Mouse (Mus musculus) olfactory bulb, adult 2 months (tissue): ENCODE data around the gene Hs6st1. TPM values are rescaled to one million over a fixed set of nuclear protein-coding genes. Genes with fewer than 3 reads are reported as not detected.

Source experiments
- H3K27ac ChIP-seq: fragments of 200-500 bp; 2 replicates; pipeline ENCODE4 v1.5.1; 2012; ENCODE audit warnings: low read depth, low read length; ENCODE audit not compliant: insufficient read depth
- H3K4me1 ChIP-seq: fragments of 200-500 bp; 2 replicates; pipeline ENCODE4 v1.6.1; 2012; ENCODE audit warnings: low read length; ENCODE audit not compliant: control insufficient read depth, insufficient read depth
- H3K4me3 ChIP-seq: fragments of 200-500 bp; 2 replicates; pipeline ENCODE4 v1.5.1; 2012; ENCODE audit warnings: mild to moderate bottlenecking, low read depth, low read length, moderate library complexity; ENCODE audit not compliant: insufficient read depth
- CTCF ChIP-seq: fragments of 200-500 bp; IDR thresholded peaks from 2 replicates; pipeline ENCODE4 v1.5.1; 2012; ENCODE audit warnings: low read depth, mild to moderate bottlenecking, low read length, moderate library complexity; ENCODE audit not compliant: insufficient read depth
- POLR2A ChIP-seq: fragments of 200-500 bp; IDR thresholded peaks from 2 replicates; pipeline ENCODE4 v1.6.1; 2012; ENCODE audit warnings: mild to moderate bottlenecking, low read depth, low read length, moderate library complexity; ENCODE audit not compliant: insufficient read depth
- WGBS: fragments of 180-500 bp; shearing (Covaris S2); methylation state at CpG from one replicate; pipeline ENCODE4 v1.1.7; 2018; 5-methylcytosine and 5-hydroxymethylcytosine counted together
- polyA plus RNA-seq: library from polyadenylated mRNA; stranded (reverse); fragments of >200 nt; gene quantifications from 2 replicates; pipeline ENCODE4 v1.2.4, GENCODE M21; 2012; ENCODE audit warnings: low replicate concordance; ENCODE audit not compliant: missing spikeins, insufficient read depth, insufficient read length

Gene Hs6st1
- polyA plus RNA-seq, 1 experiment: not detected

DNA sequence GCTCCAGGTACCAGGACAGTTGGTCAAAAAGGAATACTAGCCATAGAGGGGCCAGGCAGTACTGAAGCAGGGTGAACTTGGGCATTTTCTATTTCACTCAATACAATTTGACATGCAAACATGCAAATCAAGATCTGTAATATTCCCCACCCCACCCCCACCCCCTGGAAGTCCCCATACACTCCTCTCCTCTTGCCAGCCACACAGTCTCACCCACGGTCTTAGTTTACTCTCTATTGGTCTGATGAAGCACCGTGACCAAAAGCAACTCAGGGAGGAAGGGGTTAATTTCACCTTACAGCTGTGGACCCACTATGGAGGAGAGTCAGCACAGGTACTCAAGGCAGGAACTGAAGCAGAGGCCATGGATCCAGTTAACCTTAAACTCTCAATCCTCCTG, 14.6 kb upstream of the Hs6st1 start:
- H3K27ac ChIP-seq: no peak overlapping the region
- no peaks in the 10 kb centered on the region for H3K4me1 ChIP-seq
- WGBS: 96% methylated on average over 2 of the region's 2 CpGs
- no peak overlapping the region for H3K4me3 ChIP-seq
- TF ChIP-seq CTCF (no peak), POLR2A (no peak)

DNA sequence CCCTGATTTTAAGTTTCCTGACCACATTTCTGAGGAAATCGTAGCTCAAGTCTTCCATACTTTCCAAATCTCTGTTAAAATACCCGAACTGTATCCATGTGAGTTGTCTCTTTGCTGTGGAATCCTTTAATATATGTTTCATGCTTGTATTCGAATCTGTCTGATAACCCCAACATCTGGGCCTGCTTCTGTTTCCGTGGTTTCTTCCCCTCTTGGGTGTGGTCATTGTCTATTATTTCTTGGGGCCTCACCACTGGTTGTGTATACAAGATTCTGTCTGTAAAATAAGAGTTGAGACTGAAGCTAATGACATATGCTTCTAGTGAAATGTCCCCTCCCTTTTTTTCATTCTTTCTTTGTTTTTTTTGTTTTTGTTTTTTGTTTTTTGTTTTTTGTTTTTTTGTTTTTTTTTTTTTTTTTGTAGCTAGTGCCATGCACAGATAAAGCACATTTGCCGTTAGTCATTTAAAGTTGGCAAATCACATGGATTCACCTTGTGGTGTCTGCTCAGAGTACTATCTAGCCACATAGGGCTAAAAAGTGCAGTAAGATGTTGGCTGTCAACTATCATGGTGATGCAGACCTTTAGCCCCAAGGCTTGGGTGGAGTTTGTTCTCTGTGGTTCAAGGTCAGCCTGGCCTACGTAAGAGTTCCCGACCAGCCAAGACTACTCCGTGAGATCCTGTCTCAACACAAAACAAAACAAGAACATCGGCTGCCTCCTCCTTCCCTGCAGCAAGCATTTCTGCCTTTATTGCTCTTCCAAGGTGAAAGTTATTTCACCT, 13.8 kb upstream of the Hs6st1 start:
- H3K27ac ChIP-seq: no peak overlapping the region
- 90% methylated on average over 9 of the region's 9 CpGs for WGBS
- no peak overlapping the region for H3K4me3 ChIP-seq
- H3K4me1 ChIP-seq: no peaks in the 10 kb centered on the region
- no peak for TF ChIP-seq CTCF
- TF ChIP-seq POLR2A: no peak

DNA sequence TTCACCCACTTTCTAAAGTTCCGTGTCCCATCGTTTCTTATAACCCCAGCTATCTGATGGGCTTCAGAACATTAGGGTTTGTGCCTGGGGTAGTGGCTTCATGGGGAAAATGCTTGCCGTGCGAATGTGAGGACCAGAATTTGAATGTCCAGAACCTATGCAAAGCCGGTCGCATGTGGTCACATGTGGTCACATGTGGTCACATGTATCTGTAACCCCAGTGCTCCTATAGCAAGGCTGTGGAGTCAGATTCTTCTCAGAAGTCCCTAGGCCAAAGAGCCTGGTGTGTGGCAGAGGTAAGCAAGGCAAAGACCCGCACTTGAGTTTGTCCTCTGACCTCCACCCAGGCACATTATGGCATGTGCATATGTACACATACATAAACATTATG, 13.2 kb upstream of the Hs6st1 start:
- TF ChIP-seq CTCF (no peak), POLR2A (no peak)
- H3K4me3 ChIP-seq: no peak overlapping the region
- no peaks in the 10 kb centered on the region for H3K4me1 ChIP-seq
- no peak overlapping the region for H3K27ac ChIP-seq
- whole genome bisulfite sequencing: 94% methylated on average over 7 of the region's 7 CpGs

DNA sequence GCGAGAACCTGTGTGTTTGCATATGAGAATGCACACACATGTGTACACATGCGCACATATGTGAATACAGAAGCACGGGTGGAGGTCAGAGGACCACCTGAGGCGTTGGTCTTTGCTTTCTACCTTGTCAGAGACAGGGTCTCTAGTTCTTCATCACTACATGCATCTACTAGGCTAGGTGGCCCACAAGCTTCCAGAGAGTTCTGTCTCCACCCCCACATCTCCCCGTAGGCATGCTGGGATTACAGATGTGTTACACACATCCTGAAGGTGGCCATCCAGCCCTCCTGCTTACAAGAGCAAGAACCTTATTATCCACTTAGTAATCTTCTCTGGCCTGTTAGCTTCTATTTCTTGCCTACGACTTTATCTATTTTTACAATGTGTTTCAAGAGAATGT, 8.8 kb upstream of the Hs6st1 start:
- Histone ChIP-seq H3K4me1 (0 out of 2 replicates have a peak, but pooled peaks cover 3% of the 10 kb centered on the region), H3K27ac (no peak overlapping the region), H3K4me3 (no peak overlapping the region)
- WGBS: 85% methylated on average over 6 of the region's 6 CpGs
- TF ChIP-seq CTCF (no peak), POLR2A (no peak)

DNA sequence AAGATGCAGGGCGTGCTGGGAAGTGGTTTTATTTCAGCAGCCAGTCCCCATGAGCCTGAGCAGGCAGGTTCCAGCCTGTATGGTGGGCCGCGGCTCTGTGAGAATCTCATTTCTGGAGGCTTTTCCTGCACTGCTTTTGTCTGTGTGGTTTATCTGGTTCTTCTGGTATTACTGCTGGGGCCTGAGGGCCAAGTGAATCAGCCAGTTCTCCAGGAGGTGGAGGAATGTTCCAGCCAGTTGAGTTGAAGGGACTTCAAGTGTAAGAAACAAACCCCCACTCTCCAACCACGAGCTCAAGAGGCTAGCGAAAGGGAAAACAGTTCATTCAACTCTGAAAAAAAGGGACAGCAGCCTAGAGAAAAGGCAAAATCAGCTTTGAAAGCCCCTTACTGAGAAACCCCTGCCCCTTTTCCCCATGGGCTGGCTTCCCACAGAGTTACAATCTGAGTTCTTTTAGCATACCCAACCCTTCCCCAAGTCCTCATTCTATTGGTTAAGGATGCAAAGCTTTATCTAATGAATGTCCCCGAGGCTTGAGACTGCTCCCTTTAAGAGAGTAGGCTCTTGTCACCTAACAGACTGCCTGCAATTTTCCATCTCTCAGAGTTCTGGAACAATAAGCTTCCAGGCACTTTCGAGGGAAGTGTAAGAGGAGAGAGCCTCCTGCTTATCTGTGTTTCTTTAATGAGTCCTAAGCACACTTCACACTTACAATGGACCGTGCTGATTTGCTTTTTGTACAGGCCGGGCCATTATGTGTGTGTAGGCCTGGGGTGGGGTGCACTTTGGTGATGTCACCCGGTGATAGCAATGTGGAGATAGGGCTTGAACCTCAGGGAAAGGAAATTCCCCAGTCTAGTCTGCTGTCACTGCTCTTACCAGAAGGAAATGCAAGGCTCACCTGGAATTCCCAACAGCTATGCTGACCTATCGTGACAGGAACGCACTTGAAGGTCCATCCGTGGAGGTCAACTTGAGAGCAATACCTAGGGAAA, 7.9 kb upstream of the Hs6st1 start:
- H3K4me3 ChIP-seq: no peak overlapping the region
- no peak overlapping the region for H3K27ac ChIP-seq
- 66% methylated on average over 13 of the region's 13 CpGs for WGBS

DNA sequence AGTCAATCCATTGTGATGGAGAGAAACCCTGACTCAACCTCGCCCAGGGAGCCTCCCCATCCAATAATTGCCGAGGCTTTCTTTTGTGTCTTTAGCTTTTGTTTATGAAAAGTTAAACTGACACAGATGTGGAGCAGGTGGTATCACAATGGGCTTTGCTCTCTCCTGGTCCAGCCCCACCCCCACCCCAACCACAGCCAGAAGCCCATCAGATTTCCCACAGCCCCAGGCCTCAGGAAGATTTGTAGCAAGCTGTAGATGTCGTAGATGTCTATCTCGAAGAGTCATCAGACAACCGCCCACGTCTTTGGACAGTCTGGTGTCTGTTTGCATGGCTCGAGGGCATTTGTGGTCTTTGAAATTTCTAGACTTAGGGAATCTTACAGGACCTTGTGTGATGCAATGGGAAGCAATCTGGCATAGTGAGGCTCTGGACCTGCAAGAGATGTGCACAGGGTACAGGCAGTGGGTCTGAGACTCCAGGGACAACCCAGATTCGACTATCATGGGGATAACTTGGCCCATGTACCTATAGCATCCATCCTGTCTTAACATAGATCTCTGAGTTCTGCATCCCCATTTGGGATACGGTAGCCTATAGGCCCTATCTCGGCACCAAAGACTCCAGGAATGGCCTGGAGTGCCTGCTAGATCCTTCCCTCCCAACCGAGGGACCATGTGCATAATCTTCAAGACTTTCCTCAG, 6.8 kb upstream of the Hs6st1 start:
- Histone ChIP-seq H3K4me3 (no peak overlapping the region), H3K4me1 (peaks cover 9% of the 10 kb centered on the region), H3K27ac (no peak overlapping the region)
- WGBS: 91% methylated on average over 11 of the region's 11 CpGs
- TF ChIP-seq CTCF (no peak), POLR2A (no peak)

More for the DNA sequence above, 7.9 kb upstream of the Hs6st1 start:
- TF ChIP-seq POLR2A (no peak), CTCF (no peak)
- H3K4me1 ChIP-seq: peaks cover 7% of the 10 kb centered on the region

DNA sequence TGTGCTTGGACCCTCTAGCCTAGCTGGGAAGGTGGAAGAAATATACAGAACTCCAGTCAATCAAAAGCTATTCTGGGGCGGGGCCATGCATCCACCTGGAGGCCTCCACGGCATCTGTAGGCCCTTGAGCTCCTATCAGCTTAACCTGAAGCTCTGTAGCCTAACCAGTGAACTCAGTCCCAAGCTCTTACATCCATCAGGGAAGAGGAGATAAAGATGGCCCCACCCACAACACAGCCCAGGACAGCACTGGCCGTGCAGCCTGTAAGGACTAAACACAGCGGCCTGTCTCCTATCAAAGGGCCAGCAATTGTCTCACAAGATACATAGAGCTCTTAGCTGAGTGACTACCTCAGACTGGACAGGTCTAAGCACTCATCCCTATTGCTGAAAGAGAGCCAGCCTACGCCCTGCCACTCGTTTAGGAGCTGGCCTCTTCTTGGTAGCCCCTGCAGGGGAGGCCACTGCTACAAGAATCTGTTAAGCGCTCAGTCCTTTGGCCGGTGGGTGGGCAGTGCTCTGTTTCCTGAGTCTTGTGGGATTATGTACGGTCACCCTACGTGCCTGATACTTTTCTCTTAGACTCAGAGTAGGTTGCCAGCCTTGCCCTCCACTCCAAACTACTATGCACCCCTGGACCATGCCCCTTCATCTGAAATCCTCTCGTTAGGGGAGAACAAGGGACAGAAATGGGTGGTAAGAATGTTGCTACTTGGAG, 6.0 kb upstream of the Hs6st1 start:
- WGBS: 92% methylated on average over 11 of the region's 11 CpGs
- H3K4me1 ChIP-seq: peaks cover 9% of the 10 kb centered on the region
- H3K4me3 ChIP-seq: no peak overlapping the region
- TF ChIP-seq POLR2A (no peak), CTCF (no peak)
- H3K27ac ChIP-seq: no peak overlapping the region

DNA sequence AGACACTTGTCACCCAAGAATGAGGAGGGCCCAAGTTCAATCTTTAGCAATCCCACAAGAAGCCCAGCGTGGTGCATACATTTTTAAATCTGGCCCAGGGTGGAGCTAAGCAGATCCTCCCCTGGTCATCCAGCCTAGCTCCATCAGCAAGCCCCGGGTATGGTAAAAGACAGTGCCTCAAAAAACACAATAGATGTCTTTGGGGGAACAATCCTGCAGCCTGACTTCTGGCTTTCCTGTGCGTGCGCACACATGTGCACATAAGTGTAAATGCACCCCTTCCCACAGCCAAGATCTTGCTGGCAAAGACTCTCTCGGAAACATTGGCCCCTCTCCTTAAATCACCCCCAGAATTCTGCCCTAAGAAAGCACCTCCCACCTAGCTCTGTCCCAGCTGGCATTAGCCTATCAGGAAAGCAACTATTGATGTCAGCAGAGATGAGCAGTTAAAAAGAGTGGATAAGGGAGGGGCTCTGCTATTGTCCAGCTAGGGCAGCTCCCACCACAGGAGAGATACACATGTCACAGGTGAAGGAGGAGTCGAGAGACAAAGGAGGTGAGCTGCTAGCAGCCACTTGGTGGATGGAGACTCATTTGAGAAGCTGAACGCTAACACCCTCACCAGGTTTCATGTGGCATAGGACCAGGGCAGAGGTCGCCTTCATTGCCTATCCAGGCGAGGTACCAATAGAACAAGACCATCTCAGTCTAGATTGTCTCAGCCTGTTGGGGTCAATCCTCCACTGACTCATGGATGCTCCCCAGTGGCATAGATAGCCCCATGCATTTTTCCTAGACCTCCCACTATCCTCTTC, 5.2 kb upstream of the Hs6st1 start:
- TF ChIP-seq CTCF (no peak), POLR2A (no peak)
- no peak overlapping the region for H3K27ac ChIP-seq
- H3K4me3 ChIP-seq: no peak overlapping the region
- peaks cover 14% of the 10 kb centered on the region for H3K4me1 ChIP-seq
- 87% methylated on average over 9 of the region's 9 CpGs for WGBS
